Mouse (Mus musculus): Measurements from ENCODE around the gene Samd3. TPM values are rescaled to one million over a fixed set of nuclear protein-coding genes. Genes with fewer than 3 reads are reported as not detected.

Samd3 gene
- polyA plus RNA-seq, 2 experiments = 0.04 TPM; not detected in 1

- no peaks in the 10 kb centered on the region for H3K4me1 ChIP-seq (ENCODE audit: control insufficient read depth, insufficient read depth, low read length)
- 84% methylated on average over 4 of the region's 4 CpGs for WGBS
Observed at GRCm38 (mm10) chr10:26220729-26221128, 8.8 kb upstream of the Samd3 start.

GRCm38 (mm10) chr10:26226241-26226640, 3.3 kb upstream of the Samd3 start:
- no peak for ATAC-seq (ENCODE audit: low FRiP score, low read depth)
- Histone ChIP-seq H3K27ac (replicated peaks; ENCODE audit: low read depth, low read length) (no peak overlapping the region), H3K4me2 (replicated peaks; ENCODE audit: low read depth, low read length, severe bottlenecking) (no peak overlapping the region), H3K27me3 (ENCODE audit: control insufficient read depth, insufficient read depth, low read length) (no peaks in the 10 kb centered on the region), H3K9me3 (ENCODE audit: control insufficient read depth, low read length) (no peaks in the 10 kb centered on the region), H3K36me3 (ENCODE audit: control insufficient read depth, insufficient read depth, low read length) (no peaks in the 10 kb centered on the region), H3K4me1 (ENCODE audit: control insufficient read depth, insufficient read depth, low read length) (no peaks in the 10 kb centered on the region), H3K9ac (ENCODE audit: low read depth, low read length, severe bottlenecking) (no peak overlapping the region), H3K4me3 (replicated peaks; ENCODE audit: low read length) (no peak overlapping the region)
- no peak for DNase-seq (ENCODE audit: low spot score)
- WGBS = 81% methylated on average over 5 of the region's 5 CpGs
- no peak for TF ChIP-seq POLR2A (IDR thresholded peaks at IDR 0.05; ENCODE audit: borderline replicate concordance, extremely low read depth, insufficient read depth, insufficient read length)

More at GRCm38 (mm10) chr10:26220729-26221128, 8.8 kb upstream of the Samd3 start:
- Histone ChIP-seq H3K27me3 (ENCODE audit: control insufficient read depth, insufficient read depth, low read length) (no peaks in the 10 kb centered on the region), H3K4me3 (replicated peaks; ENCODE audit: low read length) (no peak overlapping the region), H3K36me3 (ENCODE audit: control insufficient read depth, insufficient read depth, low read length) (no peaks in the 10 kb centered on the region), H3K27ac (replicated peaks; ENCODE audit: low read depth, low read length) (no peak overlapping the region), H3K9me3 (ENCODE audit: control insufficient read depth, low read length) (no peaks in the 10 kb centered on the region), H3K9ac (ENCODE audit: low read depth, low read length, severe bottlenecking) (no peak overlapping the region), H3K4me2 (replicated peaks; ENCODE audit: low read depth, low read length, severe bottlenecking) (no peak overlapping the region)
- no peak for DNase-seq (ENCODE audit: low spot score)
- TF ChIP-seq POLR2A (IDR thresholded peaks at IDR 0.05; ENCODE audit: borderline replicate concordance, extremely low read depth, insufficient read depth, insufficient read length) = no peak
- no peak for ATAC-seq (ENCODE audit: low FRiP score, low read depth)

GRCm38 (mm10) chr10:26226734-26227133, 2.8 kb upstream of the Samd3 start:
- Histone ChIP-seq H3K4me2 (replicated peaks; ENCODE audit: low read depth, low read length, severe bottlenecking) (no peak overlapping the region), H3K27ac (replicated peaks; ENCODE audit: low read depth, low read length) (no peak overlapping the region), H3K4me3 (replicated peaks; ENCODE audit: low read length) (no peak overlapping the region), H3K27me3 (ENCODE audit: control insufficient read depth, insufficient read depth, low read length) (no peaks in the 10 kb centered on the region), H3K36me3 (ENCODE audit: control insufficient read depth, insufficient read depth, low read length) (no peaks in the 10 kb centered on the region), H3K9ac (ENCODE audit: low read depth, low read length, severe bottlenecking) (no peak overlapping the region), H3K4me1 (ENCODE audit: control insufficient read depth, insufficient read depth, low read length) (no peaks in the 10 kb centered on the region), H3K9me3 (ENCODE audit: control insufficient read depth, low read length) (no peaks in the 10 kb centered on the region)
- no peak for TF ChIP-seq POLR2A (IDR thresholded peaks at IDR 0.05; ENCODE audit: borderline replicate concordance, extremely low read depth, insufficient read depth, insufficient read length)
- ATAC-seq (ENCODE audit: low FRiP score, low read depth) = no peak
- whole genome bisulfite sequencing = 28% methylated on average over 2 of the region's 2 CpGs
- DNase-seq (ENCODE audit: low spot score) = no peak

GRCm38 (mm10) chr10:26228187-26228586, 1.3 kb upstream of the Samd3 start:
- ATAC-seq (ENCODE audit: low FRiP score, low read depth) = no peak
- H3K9me3 ChIP-seq (ENCODE audit: control insufficient read depth, low read length) = no peaks in the 10 kb centered on the region
- no peaks in the 10 kb centered on the region for H3K36me3 ChIP-seq (ENCODE audit: control insufficient read depth, insufficient read depth, low read length)
- no peak overlapping the region for H3K27ac ChIP-seq (replicated peaks; ENCODE audit: low read depth, low read length)
- no peak for DNase-seq (ENCODE audit: low spot score)
- H3K4me1 ChIP-seq (ENCODE audit: control insufficient read depth, insufficient read depth, low read length) = no peaks in the 10 kb centered on the region
- no peak overlapping the region for H3K4me3 ChIP-seq (replicated peaks; ENCODE audit: low read length)
- no peak overlapping the region for H3K4me2 ChIP-seq (replicated peaks; ENCODE audit: low read depth, low read length, severe bottlenecking)
- no peak for TF ChIP-seq POLR2A (IDR thresholded peaks at IDR 0.05; ENCODE audit: borderline replicate concordance, extremely low read depth, insufficient read depth, insufficient read length)
- H3K27me3 ChIP-seq (ENCODE audit: control insufficient read depth, insufficient read depth, low read length) = no peaks in the 10 kb centered on the region
- no peak overlapping the region for H3K9ac ChIP-seq (ENCODE audit: low read depth, low read length, severe bottlenecking)

- 79% methylated on average over 3 of the region's 3 CpGs for WGBS
- Histone ChIP-seq H3K36me3 (ENCODE audit: control insufficient read depth, insufficient read depth, low read length) (no peaks in the 10 kb centered on the region), H3K4me2 (replicated peaks; ENCODE audit: low read depth, low read length, severe bottlenecking) (no peak overlapping the region), H3K27me3 (ENCODE audit: control insufficient read depth, insufficient read depth, low read length) (no peaks in the 10 kb centered on the region), H3K4me1 (ENCODE audit: control insufficient read depth, insufficient read depth, low read length) (no peaks in the 10 kb centered on the region), H3K4me3 (replicated peaks; ENCODE audit: low read length) (no peak overlapping the region), H3K9me3 (ENCODE audit: control insufficient read depth, low read length) (no peaks in the 10 kb centered on the region), H3K9ac (ENCODE audit: low read depth, low read length, severe bottlenecking) (no peak overlapping the region), H3K27ac (replicated peaks; ENCODE audit: low read depth, low read length) (no peak overlapping the region)
- no peak for DNase-seq (ENCODE audit: low spot score)
- no peak for ATAC-seq (ENCODE audit: low FRiP score, low read depth)
- no peak for TF ChIP-seq POLR2A (IDR thresholded peaks at IDR 0.05; ENCODE audit: borderline replicate concordance, extremely low read depth, insufficient read depth, insufficient read length)
Observed at GRCm38 (mm10) chr10:26232071-26232653, 2.7 kb downstream of the Samd3 start.

GRCm38 (mm10) chr10:26238559-26238958, 9.1 kb downstream of the Samd3 start:
- no peak for TF ChIP-seq POLR2A (IDR thresholded peaks at IDR 0.05; ENCODE audit: borderline replicate concordance, extremely low read depth, insufficient read depth, insufficient read length)
- no peak for ATAC-seq (ENCODE audit: low FRiP score, low read depth)
- WGBS = 26% methylated on average over 4 of the region's 4 CpGs
- no peak for DNase-seq (ENCODE audit: low spot score)
- H3K27me3 ChIP-seq (ENCODE audit: control insufficient read depth, insufficient read depth, low read length) = no peaks in the 10 kb centered on the region
- H3K36me3 ChIP-seq (ENCODE audit: control insufficient read depth, insufficient read depth, low read length) = no peaks in the 10 kb centered on the region
- H3K4me1 ChIP-seq (ENCODE audit: control insufficient read depth, insufficient read depth, low read length) = no peaks in the 10 kb centered on the region
- H3K9me3 ChIP-seq (ENCODE audit: control insufficient read depth, low read length) = no peaks in the 10 kb centered on the region
- no peak overlapping the region for H3K27ac ChIP-seq (replicated peaks; ENCODE audit: low read depth, low read length)
- no peak overlapping the region for H3K9ac ChIP-seq (ENCODE audit: low read depth, low read length, severe bottlenecking)
- no peak overlapping the region for H3K4me2 ChIP-seq (replicated peaks; ENCODE audit: low read depth, low read length, severe bottlenecking)
- no peak overlapping the region for H3K4me3 ChIP-seq (replicated peaks; ENCODE audit: low read length)
